Mouse (Mus musculus) liver, embryonic 14.5 days (tissue): ENCODE data around the gene Kdm4a.
A peak's percentile ranks its signal among the peaks of the same experiment; 100 is the strongest.

Experiments used
- CTCF ChIP-seq: IDR thresholded peaks from 2 replicates; pipeline ENCODE4 v1.5.1; 2016; ENCODE audit warnings: antibody characterized with exemption, low read depth, control low read depth
- EP300 ChIP-seq: IDR thresholded peaks from 2 replicates; pipeline ENCODE4 v1.6.1; 2016; ENCODE audit warnings: antibody characterized with exemption, low read depth

DNA sequence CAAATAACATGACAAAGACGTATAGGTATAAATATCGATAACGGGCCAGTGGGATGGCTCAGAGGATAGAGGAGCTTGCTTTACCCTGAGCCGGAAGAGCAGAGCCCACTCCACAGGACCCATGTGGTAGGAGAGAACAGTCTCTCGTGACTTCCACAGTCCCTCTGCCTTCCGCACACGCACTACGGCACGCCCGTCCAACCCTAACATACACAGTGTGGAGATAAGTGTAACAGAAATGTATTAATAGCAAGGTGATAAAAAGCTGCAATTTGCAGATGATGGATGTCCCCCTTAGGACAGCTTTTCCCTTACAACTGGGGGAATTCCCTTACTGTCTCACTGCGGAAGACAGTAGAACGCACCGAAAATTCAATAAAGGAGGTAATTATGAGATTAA is 70.2 kb downstream of the Kdm4a start:
- TF ChIP-seq CTCF (no peak), EP300 (peak; percentile 62)
